Mouse (Mus musculus) left cerebral cortex, adult 2 months (tissue): ENCODE data around the gene Gpc5. TPM values are rescaled to one million over a fixed set of nuclear protein-coding genes. Genes with fewer than 3 reads are reported as not detected.

ENCODE experiments used
- DNase-seq, 2 experiments: peaks; one replicate each; pipeline ENCODE4 v3.0.0; 2021 to 2022; ENCODE audit warnings: low spot score in 2 of 2, mixed read lengths in 1 of 2; ENCODE audit errors: extremely low spot score in 1 of 2
- H3K27ac ChIP-seq: fragments of 200-600 bp; 2 replicates; pipeline ENCODE4 v1.8.1; 2022
- H3K4me3 ChIP-seq: fragments of 200-600 bp; 2 replicates; pipeline ENCODE4 v1.8.1; 2022
- CTCF ChIP-seq: fragments of 200-600 bp; IDR thresholded peaks from 2 replicates; pipeline ENCODE4 v1.8.1; 2022; ENCODE audit warnings: antibody characterized with exemption, mild to moderate bottlenecking, moderate library complexity
- intact Hi-C: fragments of 180-260 bp; cut with DNase I; formaldehyde crosslinking; loops from one replicate; pipeline ENCODE4 v1.15.1; 2025
- total RNA-seq, 2 experiments: library from RNA; stranded (reverse); gene quantifications; 2 replicates each; pipeline ENCODE4 v1.2.3; 2021

Gene Gpc5
- total RNA-seq, 2 experiments from 2014 or later: 31.6 to 34.7 TPM

GRCm38 (mm10) chr14:116137330-116137729, 1045.3 kb downstream of the Gpc5 start:
- TF ChIP-seq CTCF: no peak
- H3K4me3 ChIP-seq: no peak overlapping the region
- no peak for DNase-seq
- intact Hi-C loops: no loop called here
- no peak overlapping the region for H3K27ac ChIP-seq

- DNase-seq: no peak
- intact Hi-C loops: no loop called here
Observed at GRCm38 (mm10) chr14:116137772-116138171, 1045.8 kb downstream of the Gpc5 start.

GRCm38 (mm10) chr14:116162586-116162985, 1070.6 kb downstream of the Gpc5 start:
- no peak overlapping the region for H3K4me3 ChIP-seq
- no peak for DNase-seq
- intact Hi-C loops: no loop called here
- H3K27ac ChIP-seq: no peak overlapping the region
- TF ChIP-seq CTCF: no peak

More at GRCm38 (mm10) chr14:116137772-116138171, 1045.8 kb downstream of the Gpc5 start:
- Histone ChIP-seq H3K27ac (no peak overlapping the region), H3K4me3 (no peak overlapping the region)
- no peak for TF ChIP-seq CTCF

- H3K27ac ChIP-seq: no peak overlapping the region
- no peak for DNase-seq
- TF ChIP-seq CTCF: no peak
- intact Hi-C loops: no loop called here
- no peak overlapping the region for H3K4me3 ChIP-seq
Observed at GRCm38 (mm10) chr14:116167401-116167800, 1075.4 kb downstream of the Gpc5 start.

- TF ChIP-seq CTCF: no peak
- H3K4me3 ChIP-seq: no peak overlapping the region
- intact Hi-C loops: no loop called here
- H3K27ac ChIP-seq: no peak overlapping the region
- no peak for DNase-seq
Observed at GRCm38 (mm10) chr14:116169129-116169528, 1077.1 kb downstream of the Gpc5 start.

GRCm38 (mm10) chr14:116186981-116187380, 1095.0 kb downstream of the Gpc5 start:
- intact Hi-C loops: no loop called here
- H3K27ac ChIP-seq: no peak overlapping the region
- H3K4me3 ChIP-seq: no peak overlapping the region
- no peak for DNase-seq
- TF ChIP-seq CTCF: no peak

- Histone ChIP-seq H3K4me3 (no peak overlapping the region), H3K27ac (no peak overlapping the region)
- peak in 1 of 2 experiments; percentile 17 for DNase-seq
- intact Hi-C loops: loop anchor here (10.0 kb wide), 1 partner anchor 1728 kb away; no protein-coding TSS in a partner anchor
- peak; percentile 53 for TF ChIP-seq CTCF
Observed at GRCm38 (mm10) chr14:116206977-116207376, 1115.0 kb downstream of the Gpc5 start.

- no peak for TF ChIP-seq CTCF
- DNase-seq: no peak
- H3K4me3 ChIP-seq: no peak overlapping the region
- intact Hi-C loops: loop anchor here (10.0 kb wide), 1 partner anchor 1726 kb away; no protein-coding TSS in a partner anchor
- no peak overlapping the region for H3K27ac ChIP-seq
Observed at GRCm38 (mm10) chr14:116208581-116208980, 1116.6 kb downstream of the Gpc5 start.

- intact Hi-C loops: loop anchor here (10.0 kb wide), 1 partner anchor 1726 kb away; no protein-coding TSS in a partner anchor
- TF ChIP-seq CTCF: no peak
- H3K27ac ChIP-seq: no peak overlapping the region
- no peak overlapping the region for H3K4me3 ChIP-seq
- peak in 1 of 2 experiments; percentile 21 for DNase-seq
Observed at GRCm38 (mm10) chr14:116209045-116209444, 1117.0 kb downstream of the Gpc5 start.

GRCm38 (mm10) chr14:116210304-116210703, 1118.3 kb downstream of the Gpc5 start:
- no peak for TF ChIP-seq CTCF
- no peak for DNase-seq
- H3K4me3 ChIP-seq: no peak overlapping the region
- intact Hi-C loops: no loop called here
- no peak overlapping the region for H3K27ac ChIP-seq

GRCm38 (mm10) chr14:116212029-116212428, 1120.0 kb downstream of the Gpc5 start:
- Histone ChIP-seq H3K4me3 (no peak overlapping the region), H3K27ac (no peak overlapping the region)
- intact Hi-C loops: no loop called here
- no peak for TF ChIP-seq CTCF
- no peak for DNase-seq

- intact Hi-C loops: no loop called here
- no peak for TF ChIP-seq CTCF
Observed at GRCm38 (mm10) chr14:116258126-116258525, 1166.1 kb downstream of the Gpc5 start.

GRCm38 (mm10) chr14:116308541-116308940, 1216.5 kb downstream of the Gpc5 start:
- no peak for DNase-seq

More at GRCm38 (mm10) chr14:116258126-116258525, 1166.1 kb downstream of the Gpc5 start:
- no peak overlapping the region for H3K27ac ChIP-seq
- no peak for DNase-seq
- no peak overlapping the region for H3K4me3 ChIP-seq

More at GRCm38 (mm10) chr14:116308541-116308940, 1216.5 kb downstream of the Gpc5 start:
- no peak overlapping the region for H3K4me3 ChIP-seq
- intact Hi-C loops: no loop called here
- no peak for TF ChIP-seq CTCF
- no peak overlapping the region for H3K27ac ChIP-seq
